Mouse (Mus musculus): ENCODE data around the gene Morc2a.

Morc2a gene

DNA sequence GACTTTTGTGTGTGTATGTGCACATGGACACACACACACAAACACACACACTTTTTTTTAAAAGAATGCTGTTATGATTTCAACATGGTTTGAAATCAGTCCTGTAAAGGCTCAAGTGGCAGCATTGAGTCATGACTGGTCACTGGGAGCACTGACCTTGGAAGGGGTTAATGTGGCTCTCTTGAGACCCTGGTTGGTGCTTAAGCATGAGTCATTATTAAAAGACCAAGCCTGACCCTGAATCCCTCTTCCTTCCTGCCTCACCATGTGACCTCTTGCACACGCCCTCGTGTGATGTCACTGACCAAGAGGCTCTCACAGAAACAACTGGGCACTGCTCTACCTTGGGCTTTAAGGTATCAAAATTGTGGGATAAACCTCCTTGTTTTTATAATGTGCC lies 89.8 kb downstream of the Morc2a start:
- DNase-seq = no peak

Data from cerebellum, postnatal 10 days (tissue).